Mouse (Mus musculus): ENCODE results near the gene Gm16405. TPM values are rescaled to one million over a fixed set of nuclear protein-coding genes. Genes with fewer than 3 reads are reported as not detected.
"Not testable (repeated sequence)": the region's sequence is repeated elsewhere in the genome, so short reads cannot be mapped to it uniquely, and the experiment has no call there.

The Gm16405 gene
- not detected in 2 replicates for total RNA-seq (2015; ENCODE audit: low replicate concordance)
- not detected in 2 replicates for total RNA-seq (2017; ENCODE audit: low replicate concordance)

- ATAC-seq (replicated peaks; ENCODE audit: low FRiP score, poor library complexity, severe bottlenecking), result not testable (repeated sequence)
Observed at GRCm38 (mm10) chrX:54530908-54531307, at the start of gene Gm16405. Gene Gm16405 (plus strand): TSS chrX:54531208.

Other genes with a start within 250 kb of the Gm16405 start
- not detected in 2 replicates for gene Gm16430, start 91.0 kb downstream of the Gm16405 start, total RNA-seq (2015; ENCODE audit: low replicate concordance)
- not detected in 2 replicates for gene Gm16430, start 91.0 kb downstream of the Gm16405 start, total RNA-seq (2017; ENCODE audit: low replicate concordance)